Mouse (Mus musculus): ENCODE results near the gene Oxld1. TPM values are rescaled to one million over a fixed set of nuclear protein-coding genes. Genes with fewer than 3 reads are reported as not detected.
A peak's percentile ranks its signal among the peaks of the same experiment; 100 is the strongest.

Oxld1 gene
- total and polyA plus RNA-seq, 2 experiments from 2014 or later: 40.1 to 69.2 TPM

GRCm38 (mm10) chr11:120458847-120459597 is 1.2 kb upstream of the Oxld1 start:
- 61% methylated on average over 6 of the region's 6 CpGs for WGBS
- DNase-seq (ENCODE audit: low spot score) (no peak), ATAC-seq (ENCODE audit: insufficient read depth, low read depth) (no peak)
- Histone ChIP-seq H3K4me2 (ENCODE audit: low read depth, low read length) (peak overlapping the region; percentile 97), H3K27ac (ENCODE audit: low read depth) (no peak overlapping the region), H3K9ac (replicated peaks; ENCODE audit: low read depth, low read length) (peak overlapping the region; percentile 73), H3K27me3 (ENCODE audit: control insufficient read depth, insufficient read depth, low read length) (no peaks in the 10 kb centered on the region), H3K4me1 (ENCODE audit: control insufficient read depth, insufficient read depth) (peaks cover 7% of the 10 kb centered on the region), H3K9me3 (replicated peaks; ENCODE audit: control insufficient read depth, low read length) (no peaks in the 10 kb centered on the region), H3K4me3 (ENCODE audit: low read depth, low read length) (peak overlapping the region; percentile 81), H3K36me3 (replicated peaks; ENCODE audit: control insufficient read depth, insufficient read depth, low read length) (peaks cover 29% of the 10 kb centered on the region)
- TF ChIP-seq CTCF (IDR thresholded peaks at IDR 0.05; ENCODE audit: low read depth) (no peak), EP300 (IDR thresholded peaks at IDR 0.05; ENCODE audit: low read depth) (no peak)

GRCm38 (mm10) chr11:120457370-120457769 is 498 bp downstream of the Oxld1 start:
- peak overlapping the region; percentile 88 for H3K27ac ChIP-seq (ENCODE audit: low read depth)

GRCm38 (mm10) chr11:120455413-120455812 is 2.5 kb downstream of the Oxld1 start:
- no peak overlapping the region for H3K4me3 ChIP-seq (ENCODE audit: low read depth, low read length)
- peaks cover 7% of the 10 kb centered on the region for H3K4me1 ChIP-seq (ENCODE audit: control insufficient read depth, insufficient read depth)
- DNase-seq (ENCODE audit: low spot score): no peak
- no peaks in the 10 kb centered on the region for H3K36me3 ChIP-seq (replicated peaks; ENCODE audit: control insufficient read depth, insufficient read depth, low read length)
- H3K9me3 ChIP-seq (replicated peaks; ENCODE audit: control insufficient read depth, low read length): no peaks in the 10 kb centered on the region
- WGBS: 93% methylated on average over 7 of the region's 7 CpGs
- no peak for ATAC-seq (ENCODE audit: insufficient read depth, low read depth)
- no peak overlapping the region for H3K27ac ChIP-seq (ENCODE audit: low read depth)
- no peaks in the 10 kb centered on the region for H3K27me3 ChIP-seq (ENCODE audit: control insufficient read depth, insufficient read depth, low read length)
- no peak for TF ChIP-seq CTCF (IDR thresholded peaks at IDR 0.05; ENCODE audit: low read depth)
- no peak for TF ChIP-seq EP300 (IDR thresholded peaks at IDR 0.05; ENCODE audit: low read depth)
- H3K4me2 ChIP-seq (ENCODE audit: low read depth, low read length): no peak overlapping the region
- no peak overlapping the region for H3K9ac ChIP-seq (replicated peaks; ENCODE audit: low read depth, low read length)

More at GRCm38 (mm10) chr11:120457370-120457769, 498 bp downstream of the Oxld1 start:
- Histone ChIP-seq H3K36me3 (replicated peaks; ENCODE audit: control insufficient read depth, insufficient read depth, low read length) (peaks cover 17% of the 10 kb centered on the region), H3K9me3 (replicated peaks; ENCODE audit: control insufficient read depth, low read length) (no peaks in the 10 kb centered on the region), H3K4me3 (ENCODE audit: low read depth, low read length) (peak overlapping the region; percentile 81), H3K27me3 (ENCODE audit: control insufficient read depth, insufficient read depth, low read length) (no peaks in the 10 kb centered on the region), H3K9ac (replicated peaks; ENCODE audit: low read depth, low read length) (peak overlapping the region; percentile 73), H3K4me1 (ENCODE audit: control insufficient read depth, insufficient read depth) (peaks cover 7% of the 10 kb centered on the region), H3K4me2 (ENCODE audit: low read depth, low read length) (peak overlapping the region; percentile 97)
- TF ChIP-seq EP300 (IDR thresholded peaks at IDR 0.05; ENCODE audit: low read depth) (no peak), CTCF (IDR thresholded peaks at IDR 0.05; ENCODE audit: low read depth) (no peak)
- peak; percentile 37 for DNase-seq (ENCODE audit: low spot score)
- 0 out of 2 replicates have a peak, but pooled peaks have one; percentile 7 for ATAC-seq (ENCODE audit: insufficient read depth, low read depth)
- 14% methylated on average over 14 of the region's 14 CpGs for WGBS

GRCm38 (mm10) chr11:120454965-120455364 is 2.9 kb downstream of the Oxld1 start:
- Histone ChIP-seq H3K27me3 (ENCODE audit: control insufficient read depth, insufficient read depth, low read length) (no peaks in the 10 kb centered on the region), H3K9me3 (replicated peaks; ENCODE audit: control insufficient read depth, low read length) (no peaks in the 10 kb centered on the region), H3K4me3 (ENCODE audit: low read depth, low read length) (no peak overlapping the region), H3K27ac (ENCODE audit: low read depth) (no peak overlapping the region), H3K9ac (replicated peaks; ENCODE audit: low read depth, low read length) (no peak overlapping the region), H3K4me2 (ENCODE audit: low read depth, low read length) (no peak overlapping the region), H3K36me3 (replicated peaks; ENCODE audit: control insufficient read depth, insufficient read depth, low read length) (no peaks in the 10 kb centered on the region), H3K4me1 (ENCODE audit: control insufficient read depth, insufficient read depth) (peaks cover 7% of the 10 kb centered on the region)
- 88% methylated on average over 4 of the region's 4 CpGs for WGBS
- no peak for TF ChIP-seq CTCF (IDR thresholded peaks at IDR 0.05; ENCODE audit: low read depth)
- TF ChIP-seq EP300 (IDR thresholded peaks at IDR 0.05; ENCODE audit: low read depth): no peak
- DNase-seq (ENCODE audit: low spot score) (no peak), ATAC-seq (ENCODE audit: insufficient read depth, low read depth) (no peak)

- no peak within 1 kb of the TSS for H3K27ac ChIP-seq (ENCODE audit: low read depth)
- ATAC-seq (ENCODE audit: insufficient read depth, low read depth) (no peak), DNase-seq (ENCODE audit: low spot score) (no peak)
- WGBS: 83% methylated on average over 4 of the region's 4 CpGs
- no peak within 1 kb of the TSS for H3K4me3 ChIP-seq (ENCODE audit: low read depth, low read length)
- H3K4me2 ChIP-seq (ENCODE audit: low read depth, low read length): no peak within 1 kb of the TSS
- no peaks in the 10 kb centered on the region for H3K27me3 ChIP-seq (ENCODE audit: control insufficient read depth, insufficient read depth, low read length)
- no peaks in the 10 kb centered on the region for H3K9me3 ChIP-seq (replicated peaks; ENCODE audit: control insufficient read depth, low read length)
- no peak within 1 kb of the TSS for H3K9ac ChIP-seq (replicated peaks; ENCODE audit: low read depth, low read length)
- TF ChIP-seq CTCF (IDR thresholded peaks at IDR 0.05; ENCODE audit: low read depth) (no peak), EP300 (IDR thresholded peaks at IDR 0.05; ENCODE audit: low read depth) (no peak)
- H3K4me1 ChIP-seq (ENCODE audit: control insufficient read depth, insufficient read depth): no peaks in the 10 kb centered on the region; the same call in 1 of the 2 replicates
- no peaks in the 10 kb centered on the region for H3K36me3 ChIP-seq (replicated peaks; ENCODE audit: control insufficient read depth, insufficient read depth, low read length)
Observed at GRCm38 (mm10) chr11:120453306-120453705, 4.6 kb downstream of the Oxld1 start, which contains the start of gene Pde6g. Gene Pde6g, minus strand, starts transcription at chr11:120453500.
